Mouse (Mus musculus): ENCODE data around the gene Azin2. TPM values are rescaled to one million over a fixed set of nuclear protein-coding genes. Genes with fewer than 3 reads are reported as not detected.

Azin2 gene
- total RNA-seq (2021) = 10 to 100 TPM; 53.8 to 56.6 TPM

DNA sequence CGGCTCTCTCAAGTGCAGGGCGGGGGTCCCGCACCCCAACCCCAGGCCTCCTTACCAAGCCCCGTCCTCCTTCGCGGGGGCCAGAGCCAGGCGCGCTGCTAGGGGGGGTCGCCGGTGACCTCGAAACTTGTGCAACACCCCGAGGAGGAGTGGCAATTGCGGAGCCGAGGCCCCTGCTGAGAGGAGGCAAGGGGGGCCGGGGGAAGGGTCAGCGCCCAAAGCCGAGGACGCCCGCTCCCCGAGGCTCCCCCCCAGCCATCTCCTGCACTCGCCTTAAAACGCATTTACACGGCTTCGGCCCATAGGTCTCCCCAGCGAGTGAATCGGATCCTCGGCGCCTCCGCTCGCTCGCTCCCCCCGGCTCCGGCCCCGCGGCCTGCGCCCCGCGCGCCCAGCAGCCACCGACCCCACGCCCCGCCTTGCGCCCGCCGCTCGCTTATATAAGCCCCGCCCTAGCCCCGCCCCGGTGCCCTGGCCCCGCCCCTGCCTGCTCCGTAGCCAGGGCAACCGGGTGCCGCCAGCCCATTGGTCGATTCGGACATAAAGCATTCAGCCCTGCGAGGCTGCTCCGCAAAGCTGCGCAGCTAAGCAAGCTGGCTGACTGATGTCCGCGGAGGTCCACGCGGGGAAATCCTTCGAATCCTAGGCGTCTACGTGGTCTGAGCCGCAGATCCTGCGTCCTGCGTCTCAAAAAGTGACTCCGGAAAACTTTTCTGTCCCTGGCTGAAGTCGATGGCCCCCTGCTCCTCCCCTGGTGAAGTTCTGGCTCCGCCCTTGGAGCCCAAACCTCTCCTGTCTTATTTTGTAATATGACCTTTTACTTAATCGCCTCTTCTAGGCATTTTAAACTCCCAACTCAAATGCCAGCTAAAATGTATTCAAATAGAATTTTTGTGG, at the start of gene Azin2:
Gene Azin2 (minus strand): TSS at position 414 of the 897 bp plus-strand sequence.
- intact Hi-C loops (cut with DNase I) = no loop called here
- peak; percentile 89 to 91 for DNase-seq (ENCODE audit: low spot score in 2 of 2)

DNA sequence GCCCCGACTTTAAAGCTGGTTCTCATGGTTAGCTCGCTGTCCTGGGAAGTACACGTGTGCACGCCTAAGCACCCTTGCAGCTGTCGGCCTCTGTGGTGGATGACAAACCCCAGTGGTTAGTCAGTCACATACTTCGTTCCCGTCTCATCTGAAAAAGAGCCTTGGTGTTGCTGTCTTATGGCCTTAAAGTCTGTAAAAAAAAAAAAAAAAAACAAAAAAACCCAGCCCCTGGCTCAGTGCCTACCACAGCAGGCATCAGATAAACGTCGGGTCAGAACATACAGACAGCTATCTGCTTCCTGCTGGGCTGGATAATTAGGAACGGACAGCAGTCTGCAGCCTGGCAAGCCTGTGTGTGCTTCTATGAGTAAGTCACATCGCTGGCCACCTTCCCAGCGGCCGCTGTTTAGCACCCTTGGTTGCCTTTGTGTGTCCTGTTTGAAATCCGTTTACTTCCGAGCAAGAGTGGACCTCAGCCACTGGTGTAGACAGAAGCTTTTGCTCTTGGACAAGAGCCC, 49.4 kb upstream of the Azin2 start:
- intact Hi-C loops (cut with DNase I) = no loop called here
- no peak for DNase-seq (ENCODE audit: low spot score in 2 of 2)

DNA sequence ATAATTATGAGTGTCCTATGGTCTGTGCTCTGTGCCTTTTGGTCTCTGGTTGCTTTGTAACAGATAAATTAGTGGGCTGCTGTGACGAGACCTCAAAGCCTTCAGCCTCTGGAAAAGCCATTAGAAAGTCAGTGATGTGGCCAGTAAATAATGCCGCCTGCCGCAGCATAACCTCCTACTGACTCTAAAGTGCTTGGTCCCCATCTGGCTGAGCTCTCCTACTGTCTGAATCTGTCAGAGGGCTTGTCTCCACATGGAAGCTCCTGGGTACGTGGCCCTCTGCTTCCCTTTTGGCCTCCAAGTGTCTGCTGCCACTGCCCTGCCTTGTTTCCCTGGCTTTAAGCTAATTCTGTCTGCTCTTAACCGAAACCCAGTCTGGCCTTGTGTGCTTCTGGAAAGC, 47.3 kb upstream of the Azin2 start:
- intact Hi-C loops (cut with DNase I) = no loop called here
- DNase-seq (ENCODE audit: low spot score in 2 of 2) = no peak

DNA sequence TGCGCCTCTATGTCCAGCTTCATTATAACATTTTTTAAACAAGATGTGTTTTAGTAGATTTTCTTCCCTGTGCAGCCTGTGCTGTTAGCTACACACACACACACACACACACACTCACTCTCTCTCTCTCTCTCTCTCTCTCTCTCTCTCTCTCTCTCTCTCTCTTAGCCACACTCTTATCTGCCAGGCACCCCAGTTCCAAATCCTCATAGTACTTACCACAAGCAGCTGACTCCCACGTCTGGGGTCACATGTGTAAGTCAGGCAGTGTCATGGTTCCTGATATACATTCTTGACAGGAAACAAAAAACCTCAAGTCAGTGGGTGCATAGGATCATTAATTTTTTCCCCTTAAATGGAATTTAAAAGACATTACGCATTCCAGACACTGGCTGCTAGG, 46.4 kb upstream of the Azin2 start:
- no peak for DNase-seq (ENCODE audit: low spot score in 2 of 2)
- intact Hi-C loops (cut with DNase I) = no loop called here

DNA sequence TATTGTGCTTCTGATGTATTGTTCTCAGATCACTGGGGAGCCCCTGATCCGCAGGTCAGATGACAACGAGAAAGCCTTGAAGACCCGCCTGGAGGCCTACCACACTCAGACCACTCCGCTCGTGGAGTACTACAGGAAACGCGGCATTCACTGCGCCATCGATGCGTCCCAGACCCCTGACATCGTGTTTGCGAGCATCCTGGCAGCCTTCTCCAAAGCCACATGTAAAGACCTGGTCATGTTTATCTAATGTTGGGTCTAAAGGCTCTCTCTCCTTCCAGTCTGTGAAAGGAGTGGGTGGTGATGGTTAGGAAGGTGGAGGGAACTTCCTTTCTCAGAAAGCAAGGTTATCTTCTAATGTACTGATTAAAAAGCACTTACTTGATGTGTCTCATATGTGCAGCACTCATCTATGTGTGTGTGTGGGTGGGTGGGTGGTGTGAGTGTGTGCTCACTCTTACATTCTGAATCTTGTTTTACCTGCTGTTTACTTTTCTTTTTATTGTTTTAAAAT, 45.8 kb upstream of the Azin2 start:
- DNase-seq (ENCODE audit: low spot score in 2 of 2) = no peak
- intact Hi-C loops (cut with DNase I) = no loop called here

DNA sequence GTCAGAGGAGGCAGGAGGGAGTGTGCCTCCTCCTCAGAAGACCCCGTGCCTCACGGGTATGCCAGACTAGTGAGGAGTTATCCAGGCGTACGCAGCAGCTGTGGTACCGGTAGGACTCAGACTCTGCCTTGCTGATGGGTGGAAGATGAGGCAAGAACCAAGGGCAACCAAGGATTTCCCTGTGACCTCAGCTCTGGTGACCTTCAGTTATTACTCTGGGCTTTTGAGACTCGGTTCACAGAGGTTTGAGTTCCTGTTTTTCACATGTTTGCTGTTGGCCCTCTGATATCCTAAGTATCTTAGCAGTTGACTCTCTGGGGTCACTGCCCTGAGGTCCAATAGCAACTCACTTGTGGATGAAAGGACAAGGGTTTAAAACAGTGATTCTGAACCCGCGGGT, 41.5 kb upstream of the Azin2 start:
- intact Hi-C loops (cut with DNase I) = no loop called here

DNA sequence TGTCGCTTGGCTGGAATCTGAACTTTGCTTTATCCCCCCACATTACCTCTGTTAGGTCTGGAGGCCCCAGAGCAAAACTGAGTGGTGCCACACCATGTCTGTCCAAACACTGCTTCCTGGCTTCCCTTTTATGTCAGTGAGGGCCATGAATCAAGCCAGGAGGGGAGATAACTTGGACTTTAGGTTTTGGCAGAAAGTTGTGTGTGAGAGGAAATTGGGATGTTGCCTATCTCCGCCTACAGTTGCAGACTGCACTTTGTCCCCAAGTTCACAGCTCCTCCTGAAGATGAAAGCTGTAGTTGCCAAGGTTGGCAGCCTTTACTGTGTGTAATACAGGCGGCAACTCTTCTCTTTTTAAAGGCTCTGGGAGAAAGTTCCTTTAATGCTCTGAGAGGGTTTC, 38.5 kb upstream of the Azin2 start:
- DNase-seq (ENCODE audit: low spot score in 2 of 2) = no peak
- intact Hi-C loops (cut with DNase I) = no loop called here

More for the DNA sequence above, 41.5 kb upstream of the Azin2 start:
- no peak for DNase-seq (ENCODE audit: low spot score in 2 of 2)

DNA sequence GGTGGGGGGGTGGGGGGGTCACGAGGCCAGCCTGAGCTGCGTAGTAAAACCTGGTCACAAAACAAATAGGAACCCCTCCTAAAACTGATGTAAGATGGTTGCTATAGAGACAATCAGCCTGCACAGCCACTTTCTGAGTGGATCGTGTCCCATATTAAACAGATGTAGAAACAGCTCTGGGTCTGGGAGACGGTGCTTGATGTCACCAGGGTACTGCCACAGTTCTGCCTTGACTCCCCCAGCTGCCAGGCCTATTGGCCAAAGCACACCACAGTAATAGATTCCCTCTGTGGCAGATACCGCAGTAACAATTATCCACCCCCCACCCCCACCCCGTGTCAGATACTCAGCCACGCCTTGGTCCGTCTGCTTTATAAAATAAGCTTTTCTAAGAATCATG, 36.2 kb upstream of the Azin2 start:
- intact Hi-C loops (cut with DNase I) = no loop called here
- DNase-seq (ENCODE audit: low spot score in 2 of 2) = no peak

DNA sequence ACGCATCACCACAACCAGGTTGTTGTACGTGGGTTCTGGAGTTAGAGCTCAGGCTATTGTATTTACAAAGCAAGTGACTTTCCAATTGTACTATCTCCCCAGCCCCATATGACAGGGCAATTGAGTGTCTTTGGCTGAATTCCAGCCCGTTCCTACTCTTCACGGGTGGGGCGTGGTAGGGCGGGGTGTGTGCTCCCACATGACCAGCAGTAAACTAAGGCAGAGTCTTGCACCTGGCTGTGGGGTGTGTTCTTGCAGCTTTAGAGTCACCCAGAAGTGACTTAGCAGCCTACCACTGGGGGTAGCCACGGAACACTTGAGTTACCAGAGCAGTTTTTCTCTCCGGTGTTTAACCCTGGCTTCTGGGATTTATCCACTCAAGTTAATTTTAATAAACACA, 35.0 kb upstream of the Azin2 start:
- intact Hi-C loops (cut with DNase I) = no loop called here
- DNase-seq (ENCODE audit: low spot score in 2 of 2) = no peak

DNA sequence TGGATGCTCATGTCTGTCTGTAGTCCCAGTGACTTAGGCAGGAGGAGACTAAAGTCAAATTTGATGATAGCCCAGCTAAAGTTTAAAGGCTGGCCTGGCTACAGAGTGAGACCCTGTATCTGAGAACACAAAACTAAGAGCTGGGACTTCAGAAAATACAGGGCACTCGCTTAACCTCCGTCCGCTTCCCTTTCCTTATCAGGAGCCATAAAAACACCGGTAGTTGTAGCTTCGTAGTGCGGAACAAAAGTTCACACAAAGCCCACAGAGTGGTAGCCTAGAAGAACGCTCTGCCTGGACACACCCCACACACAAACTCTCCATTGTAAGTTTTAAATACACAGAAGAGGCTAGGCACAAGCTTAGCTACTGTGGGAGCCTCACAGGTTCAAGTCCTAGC, 33.0 kb upstream of the Azin2 start:
- DNase-seq (ENCODE audit: low spot score in 2 of 2) = no peak
- intact Hi-C loops (cut with DNase I) = no loop called here

DNA sequence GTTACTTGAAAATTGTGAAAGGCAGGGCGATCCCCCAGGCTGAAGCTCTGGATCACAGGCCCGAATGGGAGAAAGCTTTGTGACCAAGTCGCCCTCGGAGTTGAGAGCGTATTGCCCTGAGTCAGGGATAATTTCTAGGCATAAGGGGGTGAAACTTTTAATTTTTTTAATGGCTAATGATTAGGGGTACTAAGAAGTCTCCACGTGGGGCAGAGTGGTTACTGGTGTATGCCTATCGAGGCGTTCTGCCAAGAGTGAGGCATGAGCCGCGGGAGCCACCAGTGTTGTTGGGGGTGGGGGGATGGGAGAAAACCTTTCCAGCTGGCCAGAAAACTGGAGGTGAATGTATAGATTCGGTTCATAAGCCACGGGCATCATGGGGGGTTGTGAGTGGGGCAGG, 31.4 kb upstream of the Azin2 start:
- DNase-seq (ENCODE audit: low spot score in 2 of 2) = no peak
- intact Hi-C loops (cut with DNase I) = no loop called here

DNA sequence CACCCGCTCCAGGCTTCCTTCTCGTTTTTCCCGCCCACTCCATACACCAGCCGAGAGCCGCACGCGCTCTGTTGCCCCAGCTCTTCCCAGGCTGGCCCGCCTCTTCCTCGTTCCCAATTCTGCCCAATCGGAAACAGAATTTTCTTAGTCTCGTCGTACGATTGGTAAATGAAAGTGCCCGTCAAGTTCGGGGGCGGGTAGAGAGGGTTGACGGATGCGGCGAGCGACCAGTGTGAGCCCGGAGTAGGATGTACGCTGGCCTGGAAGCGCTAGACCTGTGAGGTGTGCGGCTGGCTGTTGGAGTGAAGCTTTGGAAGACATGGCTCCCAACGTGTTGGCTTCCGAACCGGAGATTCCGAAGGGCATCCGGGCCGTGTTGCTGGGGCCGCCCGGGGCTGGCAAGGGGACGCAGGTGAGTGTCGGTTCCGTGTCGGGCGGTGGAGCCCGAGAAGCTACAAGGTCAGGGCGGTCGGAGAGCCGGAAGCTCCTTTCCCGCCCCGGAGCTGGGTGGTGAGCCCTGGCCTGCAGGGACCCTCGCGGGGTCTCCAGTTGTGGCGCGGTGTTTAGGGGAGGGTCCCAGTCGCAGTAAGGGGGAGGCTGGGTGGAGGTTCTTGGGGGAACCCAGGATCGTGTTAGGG, 30.9 kb upstream of the Azin2 start:
- peak; percentile 94 to 97 for DNase-seq (ENCODE audit: low spot score in 2 of 2)
- intact Hi-C loops (cut with DNase I) = no loop called here

DNA sequence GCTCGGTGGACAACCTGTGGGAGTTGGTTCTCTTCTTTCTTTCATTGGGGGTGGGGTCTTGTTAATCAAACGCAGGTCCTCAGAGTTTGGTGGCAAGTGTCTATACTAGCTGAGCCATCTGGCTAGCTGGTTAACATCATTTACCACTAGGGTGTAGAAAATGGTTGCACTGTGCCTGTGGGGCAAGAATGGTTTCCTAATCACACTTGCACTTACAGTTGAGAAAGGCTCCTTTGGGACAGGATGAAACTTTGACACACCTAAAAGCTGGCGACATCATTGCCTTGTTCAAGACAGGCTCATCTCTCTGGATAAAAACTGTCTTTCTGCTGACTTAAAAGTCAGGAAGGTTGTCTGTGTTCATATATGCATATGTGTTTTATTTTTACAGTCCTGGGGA, 29.9 kb upstream of the Azin2 start:
- intact Hi-C loops (cut with DNase I) = no loop called here
- DNase-seq (ENCODE audit: low spot score in 2 of 2) = no peak

DNA sequence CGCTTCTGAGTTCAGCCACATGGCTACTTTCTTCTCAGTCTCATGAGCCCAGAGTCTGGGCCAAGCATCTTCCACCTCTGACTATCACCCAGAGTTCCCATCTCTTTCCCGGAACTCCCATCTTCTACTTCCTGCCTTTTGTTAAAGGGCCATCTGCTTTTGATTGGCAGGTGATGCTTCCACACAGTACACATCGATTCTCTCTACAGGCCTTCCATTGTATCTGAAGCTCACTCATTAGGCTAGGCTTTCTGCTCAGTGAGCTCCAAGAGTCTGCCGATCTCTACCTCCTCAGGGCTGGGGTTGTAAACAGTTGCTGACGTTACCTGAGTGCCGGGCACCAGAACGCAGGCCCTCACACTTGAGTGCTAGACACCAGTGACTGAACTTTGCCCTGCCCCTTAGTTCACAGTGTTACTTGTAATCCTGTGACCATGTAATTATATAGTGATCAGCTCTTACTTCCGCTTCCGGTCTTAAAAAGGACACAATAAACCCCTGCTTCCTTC, 29.3 kb upstream of the Azin2 start, which contains the start of gene Ak2:
Gene Ak2 (plus strand): TSS at position 459 of the 509 bp plus-strand sequence.
- no peak for DNase-seq (ENCODE audit: low spot score in 2 of 2)
- intact Hi-C loops (cut with DNase I) = no loop called here

DNA sequence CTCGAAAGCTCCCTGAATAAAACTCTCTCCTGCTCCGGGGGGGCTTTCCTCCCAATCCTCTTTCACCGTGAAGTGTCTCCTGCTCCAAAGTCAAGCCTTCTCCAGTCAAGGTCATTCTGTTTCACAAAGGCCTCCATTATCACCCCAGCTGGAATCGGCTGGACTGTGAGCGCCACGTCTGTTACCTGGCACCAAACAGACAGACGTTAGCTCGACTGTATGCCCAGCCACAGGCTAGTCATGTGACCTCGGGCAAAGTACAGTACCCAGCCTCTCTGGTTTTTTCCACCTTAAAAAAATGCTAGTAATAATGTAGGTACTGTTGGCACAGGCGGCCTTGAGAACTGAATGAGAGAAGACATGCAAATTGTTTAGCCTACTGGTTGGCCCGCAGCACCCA, 27.4 kb upstream of the Azin2 start:
- intact Hi-C loops (cut with DNase I) = no loop called here
- no peak for DNase-seq (ENCODE audit: low spot score in 2 of 2)

DNA sequence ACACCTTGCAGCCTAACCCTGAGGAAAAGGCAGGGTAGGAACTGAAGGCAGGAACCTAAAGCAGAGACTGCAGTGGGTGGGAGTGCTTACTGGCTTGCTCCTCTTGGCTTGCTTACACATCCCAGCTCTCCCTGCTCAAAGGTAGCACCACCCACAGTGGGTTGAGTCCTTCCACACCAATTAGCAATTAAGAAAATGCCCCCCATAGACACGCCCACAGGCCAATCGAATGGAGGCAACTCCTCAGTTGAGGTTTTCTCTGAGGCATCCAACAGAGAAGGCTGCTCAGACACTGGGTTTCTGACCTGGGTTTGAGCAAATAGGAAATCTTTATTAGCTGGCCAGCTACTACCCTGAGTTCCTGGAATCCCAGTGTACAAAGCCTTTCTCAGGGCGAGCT, 26.7 kb upstream of the Azin2 start:
- DNase-seq (ENCODE audit: low spot score in 2 of 2) = no peak
- intact Hi-C loops (cut with DNase I) = no loop called here

DNA sequence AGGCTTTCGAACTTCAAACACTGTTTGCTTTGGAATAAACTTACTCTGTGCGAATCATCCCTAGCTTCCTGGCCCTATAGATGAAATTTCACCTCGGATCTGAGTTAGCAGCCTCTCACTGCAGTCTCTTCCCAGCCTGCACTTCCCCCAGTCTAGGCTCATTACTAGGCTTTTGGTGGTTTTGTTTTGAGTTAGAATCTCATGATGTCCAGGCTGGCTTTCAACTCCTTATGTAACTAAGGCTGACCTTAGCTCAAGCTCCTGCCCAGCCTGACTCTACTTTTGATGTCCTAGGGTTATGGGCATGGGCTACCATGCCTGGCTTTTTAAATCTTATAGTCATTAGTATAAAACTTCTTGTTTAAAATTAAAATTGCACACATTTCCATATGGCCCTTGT, 22.4 kb upstream of the Azin2 start:
- intact Hi-C loops (cut with DNase I) = no loop called here
- DNase-seq (ENCODE audit: low spot score in 2 of 2) = no peak

DNA sequence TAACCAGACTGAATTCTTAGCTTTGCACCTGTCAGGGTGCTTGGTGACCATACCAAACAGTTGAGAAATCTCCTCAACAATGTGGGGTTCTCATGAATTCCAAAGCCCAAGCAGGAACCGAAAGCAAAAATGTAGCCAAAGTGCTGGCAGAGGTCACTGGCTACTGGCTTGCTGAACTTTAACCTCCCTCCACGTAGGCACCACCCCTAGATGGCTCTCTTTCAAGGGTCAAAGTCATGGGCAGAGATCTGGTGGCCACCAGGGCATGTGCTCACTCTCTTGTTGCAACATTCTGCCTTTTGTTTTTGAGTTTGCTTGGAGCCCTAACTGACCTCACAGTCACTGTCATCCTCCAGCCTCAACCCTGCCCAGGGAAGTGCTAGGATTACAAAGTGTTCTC, 21.4 kb upstream of the Azin2 start:
- no peak for DNase-seq (ENCODE audit: low spot score in 2 of 2)
- intact Hi-C loops (cut with DNase I) = no loop called here

DNA sequence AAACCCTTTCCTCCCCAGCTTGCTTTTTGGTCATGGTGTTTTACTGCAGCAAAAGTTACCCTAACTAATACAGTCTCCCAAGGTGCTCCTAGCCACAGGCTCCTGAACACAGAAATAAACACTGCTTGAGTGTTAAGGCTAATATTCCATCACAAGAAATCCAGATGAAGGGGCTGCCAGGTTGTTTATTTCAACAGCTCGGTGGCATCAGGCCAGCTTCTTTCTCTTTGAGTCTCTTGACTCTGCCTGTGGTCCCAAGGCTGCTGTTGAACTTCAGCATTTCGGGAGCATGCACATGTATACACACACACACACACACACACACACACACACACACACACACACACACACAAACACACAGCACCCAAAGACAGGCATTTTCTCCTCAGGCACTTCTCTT, 20.9 kb upstream of the Azin2 start:
- intact Hi-C loops (cut with DNase I) = no loop called here

DNA sequence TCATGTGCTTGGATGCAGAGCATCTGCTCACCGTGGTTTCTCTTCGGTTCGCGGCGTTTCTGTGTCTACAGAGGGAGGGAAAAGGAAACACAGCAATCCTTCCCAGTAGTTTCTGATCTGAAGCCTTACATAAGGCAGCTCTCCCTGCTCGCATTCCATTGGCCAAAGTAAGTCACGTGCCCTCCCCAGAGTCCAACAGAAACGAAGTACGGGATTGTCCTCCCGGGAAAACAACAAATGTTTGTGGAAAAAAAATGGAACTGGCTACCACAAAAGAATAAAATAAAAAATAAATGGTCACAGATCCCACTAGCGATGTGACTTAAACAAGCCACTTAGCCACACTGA, 19.6 kb upstream of the Azin2 start:
- no peak for DNase-seq (ENCODE audit: low spot score in 2 of 2)
- intact Hi-C loops (cut with DNase I) = no loop called here

More for the DNA sequence above, 20.9 kb upstream of the Azin2 start:
- DNase-seq (ENCODE audit: low spot score in 2 of 2) = no peak

Data from left cerebral cortex, postnatal 36 days (tissue).